ENCODE assay signal across 8 mouse cellular contexts in genomic region chr4:4792992-4793834, GRCm38 (mm10). TPM values are rescaled to one million over a fixed set of nuclear protein-coding genes. Genes with fewer than 3 reads are reported as not detected.
A peak's percentile ranks its signal among the peaks of the same experiment; 100 is the strongest.
DNase-seq lines count a peak whose midpoint lies in the region; ATAC-seq lines count a peak whose summit lies in the region.

Gene Impad1, minus strand, starts transcription at chr4:4793355.

- no peaks in the 10 kb centered on the region for H3K27me3 ChIP-seq in intestine, embryonic 14.5 days (replicated peaks; ENCODE audit: control insufficient read depth, insufficient read depth, low read length)

- peak within 1 kb of the TSS; percentile 95 for H3K9ac ChIP-seq in intestine, embryonic 14.5 days (ENCODE audit: low read length)

- peak; percentile 96 for ATAC-seq in intestine, embryonic 14.5 days (replicated peaks; ENCODE audit: low FRiP score, low TSS enrichment, low read depth)

- WGBS in intestine, embryonic 14.5 days = under 1% methylated on average over 47 of the region's 48 CpGs

- peak within 1 kb of the TSS; percentile 92 for H3K4me3 ChIP-seq in intestine, embryonic 14.5 days (ENCODE audit: low read depth, low read length)

- DNase-seq in adrenal gland, adult (ENCODE audit: inconsistent age in 2 of 2, low spot score in 1 of 2) = peak; percentile 91 to 98
- DNase-seq in embryo, embryonic 10.5 days (ENCODE audit: low spot score) = peak; percentile 89
- peak; percentile 80 for DNase-seq in gastrocnemius, postnatal 14 days
- peak; percentile 93 for DNase-seq in intestine, embryonic 14.5 days (ENCODE audit: low spot score)
- peak; percentile 81 to 89 for DNase-seq in left cerebral cortex, postnatal 14 days (ENCODE audit: low spot score in 2 of 2)
- DNase-seq in mesoderm, embryonic 11.5 days (ENCODE audit: low read depth, low spot score) = peak; percentile 84
- DNase-seq in right cerebral cortex, postnatal 36 days (ENCODE audit: low spot score in 2 of 2) = peak; percentile 78 to 84
- peak; percentile 88 for DNase-seq in yolk sac, embryonic 10.5 days (ENCODE audit: low spot score)

- H3K4me2 ChIP-seq in intestine, embryonic 14.5 days (ENCODE audit: low read length) = peak within 1 kb of the TSS; percentile 75

- peaks cover 11% of the 10 kb centered on the region for H3K4me1 ChIP-seq in intestine, embryonic 14.5 days (replicated peaks; ENCODE audit: control insufficient read depth, insufficient read depth, low read length)

- H3K27ac ChIP-seq in intestine, embryonic 14.5 days (ENCODE audit: low read depth) = peak within 1 kb of the TSS; percentile 91

- intact Hi-C loops in gastrocnemius, postnatal 14 days (cut with DNase I; ENCODE audit: low total_unique reads) = no loop called here
- intact Hi-C loops in left cerebral cortex, postnatal 14 days (cut with DNase I) = no loop called here

- no peaks in the 10 kb centered on the region; the same call in 1 of the 2 replicates for H3K9me3 ChIP-seq in intestine, embryonic 14.5 days (ENCODE audit: control insufficient read depth, low read length)

- H3K36me3 ChIP-seq in intestine, embryonic 14.5 days (ENCODE audit: control insufficient read depth, insufficient read depth, low read length) = 0 out of 2 replicates have a peak, but pooled peaks cover 7% of the 10 kb centered on the region

RNA-seq across cellular contexts. Expression of gene Impad1, which starts in this region (rescaled TPM):
- total RNA-seq in gastrocnemius, postnatal 14 days (2021) = 10 to 100 TPM; 22.6 to 23.8 TPM
- 54.5 and 56.5 TPM in 2 replicates for polyA plus RNA-seq in intestine, embryonic 14.5 days (2014; fragmentation: Nextera tagmentation; extraction: Ambion mirVana)
- 10 to 100 TPM; 73.5 to 82.2 TPM for total RNA-seq in left cerebral cortex, postnatal 14 days (2021)

Comparison
In these comparisons a context has a peak if more than half of its experiments do, and no peak if none do; other contexts are left out.
1. Peak in every context shown above with its lines: DNase-seq, ATAC-seq, H3K4me3 ChIP-seq and H3K27ac ChIP-seq.